Mouse (Mus musculus) erythroblast, embryonic 14.5 days (primary cell): ENCODE data around the gene Erc2.

ENCODE experiments used
- GATA1 ChIP-seq: IDR thresholded peaks from 2 replicates; pipeline ENCODE4 v1.6.1; 2012; ENCODE audit warnings: low read length, inconsistent platforms, mixed read lengths
- TAL1 ChIP-seq: IDR thresholded peaks from 3 replicates; pipeline ENCODE4 v1.6.1; 2012; ENCODE audit warnings: low read length, inconsistent platforms, mixed read lengths

DNA sequence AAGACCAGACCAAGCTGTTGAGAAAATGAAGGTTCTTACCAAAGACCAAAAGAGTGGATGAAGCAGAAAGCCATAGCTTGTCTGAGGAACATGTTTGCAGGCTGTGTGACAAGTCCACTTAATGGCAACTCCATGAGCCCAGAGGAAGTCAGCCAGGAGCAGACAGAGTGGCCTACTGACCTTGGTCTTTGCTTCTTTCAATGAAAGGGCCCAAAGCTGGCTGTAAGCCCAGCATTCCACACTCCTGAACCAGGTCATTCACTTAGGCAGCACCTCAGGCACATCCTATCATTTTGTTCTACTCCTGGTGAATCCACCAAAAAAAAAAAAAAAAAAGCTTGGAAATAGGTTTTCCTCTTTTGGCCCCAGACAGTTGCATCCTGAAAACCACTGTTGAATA is 664.3 kb downstream of the Erc2 start:
- no peak for TF ChIP-seq TAL1
- no peak for TF ChIP-seq GATA1
